Mouse (Mus musculus) stomach, postnatal 0 days (tissue): ENCODE measurements at regions not wholly inside any gene's neighbourhood (a gene's known extent, or its start where the extent isn't known, plus 50 kb on each side); places are given as distances from the start of the nearest gene placed in this dataset.

ENCODE experiments used
- ATAC-seq: fragments of 200-750 bp; cut with Nextera tagmentation; 2 replicates; pipeline ENCODE4 v1.8.0; 2017; ENCODE audit not compliant: low FRiP score, low TSS enrichment
- DNase-seq: peaks from one replicate; pipeline ENCODE4 v3.0.0-alpha.2; 2016; ENCODE audit warnings: low spot score
- H3K27ac ChIP-seq: fragments of 300-500 bp; sonication (generic); replicated peaks from 2 replicates; pipeline ENCODE4 v1.5.1; 2014; ENCODE audit warnings: mild to moderate bottlenecking, control low read depth
- H3K27me3 ChIP-seq: fragments of 300-500 bp; sonication (generic); 2 replicates; pipeline ENCODE4 v1.6.1; 2014; ENCODE audit warnings: low read length; ENCODE audit not compliant: control insufficient read depth, insufficient read depth
- H3K36me3 ChIP-seq: fragments of 300-500 bp; sonication (generic); 2 replicates; pipeline ENCODE4 v1.6.1; 2014; ENCODE audit warnings: low read length, mixed read lengths; ENCODE audit not compliant: control insufficient read depth, insufficient read depth
- H3K4me1 ChIP-seq: fragments of 300-500 bp; sonication (generic); replicated peaks from 2 replicates; pipeline ENCODE4 v1.6.1; 2014; ENCODE audit warnings: antibody characterized with exemption; ENCODE audit not compliant: control insufficient read depth, insufficient read depth
- H3K4me2 ChIP-seq: fragments of 300-500 bp; sonication (generic); replicated peaks from 2 replicates; pipeline ENCODE4 v1.6.1; 2014; ENCODE audit warnings: low read depth, mild to moderate bottlenecking, control low read depth, moderate library complexity
- H3K4me3 ChIP-seq: fragments of 300-500 bp; sonication (generic); 2 replicates; pipeline ENCODE4 v1.5.1; 2014; ENCODE audit warnings: low read depth, low read length, control low read depth
- H3K9ac ChIP-seq: fragments of 300-500 bp; sonication (generic); 2 replicates; pipeline ENCODE4 v1.6.1; 2014; ENCODE audit warnings: mild to moderate bottlenecking, low read length, control low read depth, mixed read lengths
- H3K9me3 ChIP-seq: fragments of 300-500 bp; sonication (generic); 2 replicates; pipeline ENCODE4 v1.6.1; 2016; ENCODE audit warnings: low read length; ENCODE audit not compliant: control insufficient read depth
- CTCF ChIP-seq: IDR thresholded peaks from 2 replicates; pipeline ENCODE4 v1.5.1; 2016; ENCODE audit warnings: antibody characterized with exemption, low read depth, mild to moderate bottlenecking, moderate library complexity
- EP300 ChIP-seq: optimal IDR thresholded peaks from 2 replicates; pipeline ENCODE3; 2016; ENCODE audit warnings: antibody characterized with exemption
- WGBS: fragments of 180-500 bp; shearing (Covaris S2); extraction: QIAGEN DNeasy Blood & Tissue Kit; methylation state at CpG from one replicate; pipeline ENCODE4 v1.1.7; 2014; 5-methylcytosine and 5-hydroxymethylcytosine counted together

GRCm38 (mm10) chr5:120350461-120350860 lies 81.0 kb upstream of the Lhx5 start:
- WGBS, result 74% methylated on average over 3 of the region's 3 CpGs
- no peak overlapping the region for H3K4me3 ChIP-seq
- no peak for ATAC-seq

GRCm38 (mm10) chr5:120351827-120352226 lies 79.7 kb upstream of the Lhx5 start:
- DNase-seq, result no peak
- H3K36me3 ChIP-seq, result no peaks in the 10 kb centered on the region
- no peak overlapping the region for H3K27ac ChIP-seq
- no peaks in the 10 kb centered on the region for H3K9me3 ChIP-seq
- no peak for TF ChIP-seq CTCF
- no peak for TF ChIP-seq EP300
- no peak for ATAC-seq
- no peak overlapping the region for H3K9ac ChIP-seq
- no peak overlapping the region for H3K4me3 ChIP-seq
- no peak overlapping the region for H3K4me2 ChIP-seq
- 44% methylated on average over 5 of the region's 5 CpGs for WGBS
- no peaks in the 10 kb centered on the region for H3K27me3 ChIP-seq
- H3K4me1 ChIP-seq, result no peaks in the 10 kb centered on the region

More at GRCm38 (mm10) chr5:120350461-120350860, 81.0 kb upstream of the Lhx5 start:
- H3K36me3 ChIP-seq, result no peaks in the 10 kb centered on the region
- no peak overlapping the region for H3K9ac ChIP-seq
- DNase-seq, result no peak
- TF ChIP-seq EP300 (no peak), CTCF (no peak)
- no peak overlapping the region for H3K27ac ChIP-seq
- no peaks in the 10 kb centered on the region for H3K27me3 ChIP-seq
- H3K4me2 ChIP-seq, result no peak overlapping the region
- H3K4me1 ChIP-seq, result no peaks in the 10 kb centered on the region
- no peaks in the 10 kb centered on the region for H3K9me3 ChIP-seq

- Histone ChIP-seq H3K4me3 (no peak overlapping the region), H3K9me3 (no peaks in the 10 kb centered on the region), H3K9ac (no peak overlapping the region), H3K4me1 (no peaks in the 10 kb centered on the region), H3K27me3 (no peaks in the 10 kb centered on the region; the same call in 1 of the 2 replicates), H3K27ac (no peak overlapping the region), H3K36me3 (no peaks in the 10 kb centered on the region), H3K4me2 (no peak overlapping the region)
- TF ChIP-seq CTCF, result no peak
- TF ChIP-seq EP300, result no peak
- DNase-seq (no peak), ATAC-seq (no peak)
- 63% methylated on average over 5 of the region's 5 CpGs for WGBS
Measured at GRCm38 (mm10) chr5:120353657-120354056, 77.8 kb upstream of the Lhx5 start.

- DNase-seq, result no peak
- TF ChIP-seq EP300, result no peak
- no peak for TF ChIP-seq CTCF
- no peak overlapping the region for H3K4me3 ChIP-seq
- no peaks in the 10 kb centered on the region for H3K36me3 ChIP-seq
- H3K4me1 ChIP-seq, result no peaks in the 10 kb centered on the region
- no peak for ATAC-seq
- H3K9me3 ChIP-seq, result no peaks in the 10 kb centered on the region
- H3K9ac ChIP-seq, result no peak overlapping the region
- 77% methylated on average over 4 of the region's 4 CpGs for WGBS
- no peak overlapping the region for H3K4me2 ChIP-seq
- no peaks in the 10 kb centered on the region; the same call in 1 of the 2 replicates for H3K27me3 ChIP-seq
- H3K27ac ChIP-seq, result no peak overlapping the region
Measured at GRCm38 (mm10) chr5:120356950-120357349, 74.5 kb upstream of the Lhx5 start.

- Histone ChIP-seq H3K27ac (no peak overlapping the region), H3K4me2 (no peak overlapping the region), H3K36me3 (no peaks in the 10 kb centered on the region), H3K27me3 (no peaks in the 10 kb centered on the region; the same call in 1 of the 2 replicates), H3K9me3 (no peaks in the 10 kb centered on the region), H3K4me3 (no peak overlapping the region), H3K4me1 (no peaks in the 10 kb centered on the region), H3K9ac (no peak overlapping the region)
- ATAC-seq, result no peak; the same call in 1 of the 2 replicates
- DNase-seq, result no peak
- TF ChIP-seq CTCF, result no peak
- 13% methylated on average over 20 of the region's 20 CpGs for WGBS
Measured at GRCm38 (mm10) chr5:120358084-120358690, 73.3 kb upstream of the Lhx5 start.

GRCm38 (mm10) chr5:120365950-120366467 lies 65.5 kb upstream of the Lhx5 start:
- no peaks in the 10 kb centered on the region for H3K4me1 ChIP-seq
- 34% methylated on average over 10 of the region's 10 CpGs for WGBS
- TF ChIP-seq CTCF (no peak), EP300 (no peak)

More at GRCm38 (mm10) chr5:120365950-120366467, 65.5 kb upstream of the Lhx5 start:
- Histone ChIP-seq H3K4me2 (no peak overlapping the region), H3K9me3 (no peaks in the 10 kb centered on the region), H3K4me3 (no peak overlapping the region), H3K27ac (no peak overlapping the region), H3K9ac (no peak overlapping the region), H3K36me3 (no peaks in the 10 kb centered on the region), H3K27me3 (no peaks in the 10 kb centered on the region)
- ATAC-seq, result no peak
- DNase-seq, result no peak
